Mouse (Mus musculus): ENCODE data around the gene Gm10961. TPM values are rescaled to one million over a fixed set of nuclear protein-coding genes. Genes with fewer than 3 reads are reported as not detected.

Gene Gm10961
- polyA plus RNA-seq (2012): not detected in 2 replicates

GRCm38 (mm10) chr3:107630682-107631522 lies at the start of gene Gm10961:
TSS of gene Gm10961 (plus strand) at chr3:107631322.
- TF ChIP-seq GATA1 (IDR thresholded peaks at IDR 0.05; ENCODE audit: low read length): no peak

- TF ChIP-seq GATA1 (IDR thresholded peaks at IDR 0.05; ENCODE audit: low read length): no peak
Observed at GRCm38 (mm10) chr3:107582130-107582874, 48.8 kb upstream of the Gm10961 start.

DNA sequence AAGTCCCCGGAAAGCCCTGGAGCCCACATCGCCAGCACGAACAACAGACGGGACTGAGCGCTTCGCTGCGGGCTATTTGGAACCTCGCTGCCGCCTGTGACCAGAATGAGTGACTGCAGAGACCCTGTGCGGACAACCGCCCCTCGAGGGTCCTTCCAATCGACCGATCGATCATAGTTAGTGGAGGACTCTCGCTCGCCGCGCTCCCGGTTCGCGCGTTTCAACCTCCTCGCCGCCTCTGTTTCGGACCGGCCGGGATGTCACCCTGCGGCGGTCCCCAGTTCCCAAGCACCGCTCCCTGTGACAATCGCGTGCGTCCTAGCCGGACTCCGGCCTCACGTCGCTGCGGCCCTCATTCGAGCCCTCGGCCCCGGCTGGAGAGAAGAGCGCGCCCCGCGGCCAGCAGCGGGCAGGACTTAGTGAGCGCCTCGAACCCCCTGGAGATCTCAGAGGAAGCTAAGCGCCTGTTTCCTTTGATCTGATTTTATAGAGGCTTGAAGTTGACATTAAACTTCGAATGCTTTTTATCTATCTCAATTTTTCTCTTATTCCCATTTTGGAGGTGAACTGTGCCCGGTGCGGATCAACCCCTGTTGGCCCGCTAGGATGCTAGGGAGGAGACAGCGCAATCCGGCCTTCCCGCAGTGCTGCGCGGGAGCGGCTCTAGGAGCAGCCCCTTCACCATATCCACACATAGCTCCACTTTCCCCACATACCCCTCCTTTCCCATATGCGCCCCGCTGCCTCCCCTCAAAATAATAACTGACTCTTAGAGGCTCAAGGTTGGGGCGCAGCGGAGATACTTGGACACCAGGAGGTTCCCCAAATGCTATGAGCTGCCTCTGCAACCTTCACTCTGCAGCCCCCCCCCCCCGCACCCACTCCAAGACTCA lies 48.0 kb upstream of the Gm10961 start:
- no peak for TF ChIP-seq GATA1 (IDR thresholded peaks at IDR 0.05; ENCODE audit: low read length)

DNA sequence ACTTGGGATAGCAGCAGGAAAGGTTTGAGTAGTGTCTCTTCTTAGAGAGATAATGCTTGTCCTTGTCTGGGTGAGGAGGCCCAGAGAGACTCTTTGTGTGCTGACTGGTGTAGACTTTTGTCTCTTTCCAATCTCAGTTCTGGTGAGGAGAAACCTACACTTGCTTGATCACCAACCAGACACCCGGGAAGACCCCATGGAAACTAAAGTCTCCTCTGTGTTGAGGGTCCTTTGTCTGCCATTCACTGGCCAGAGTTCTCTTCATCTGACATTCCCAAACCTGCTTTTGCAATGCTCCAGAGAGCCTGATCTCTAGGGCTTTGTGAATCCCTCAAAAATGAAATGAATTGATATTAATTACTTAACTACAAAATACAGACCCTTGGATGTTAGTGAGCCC lies 47.2 kb upstream of the Gm10961 start:
- TF ChIP-seq GATA1 (IDR thresholded peaks at IDR 0.05; ENCODE audit: low read length): no peak

DNA sequence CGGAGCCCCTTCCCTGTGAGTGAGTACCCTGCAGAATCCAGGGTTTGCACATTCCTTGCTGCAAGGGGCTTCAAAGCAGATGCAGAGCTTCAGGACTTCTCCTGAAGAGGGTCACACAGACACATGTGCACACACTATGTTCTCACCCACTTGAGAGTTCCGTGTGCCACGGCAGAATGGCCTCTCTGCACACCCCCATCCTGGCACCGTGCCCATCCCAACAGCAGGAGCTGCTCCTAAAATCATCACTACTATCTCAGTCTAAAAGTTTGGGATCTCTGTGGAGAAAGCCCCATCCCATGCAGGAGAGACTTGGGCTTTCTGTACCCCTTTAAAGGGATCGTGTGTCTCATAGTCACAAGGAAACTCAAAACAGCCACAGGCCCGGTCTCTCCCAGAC lies 44.6 kb upstream of the Gm10961 start:
- TF ChIP-seq GATA1 (IDR thresholded peaks at IDR 0.05; ENCODE audit: low read length): no peak

DNA sequence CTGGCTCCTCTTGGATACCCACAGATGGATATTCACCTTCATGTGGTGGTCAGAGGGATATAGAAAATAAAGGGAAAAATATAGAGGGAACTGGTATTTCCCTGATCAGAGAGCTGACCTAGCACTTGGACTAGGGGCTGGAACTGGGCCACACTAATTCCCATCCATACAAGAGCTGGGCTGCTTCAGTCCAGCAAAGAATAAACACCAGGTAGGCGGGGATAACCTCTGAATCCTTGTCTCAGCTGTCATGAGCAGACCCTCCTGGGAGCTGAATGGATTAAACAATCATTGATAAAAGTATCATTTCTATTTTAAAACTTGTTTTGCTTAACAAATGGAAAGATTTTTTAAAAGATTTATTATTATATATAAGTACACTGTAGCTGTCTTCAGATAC lies 39.5 kb upstream of the Gm10961 start:
- no peak for TF ChIP-seq GATA1 (IDR thresholded peaks at IDR 0.05; ENCODE audit: low read length)

- TF ChIP-seq GATA1 (IDR thresholded peaks at IDR 0.05; ENCODE audit: low read length): no peak
Observed at GRCm38 (mm10) chr3:107593632-107594031, 37.5 kb upstream of the Gm10961 start.

GRCm38 (mm10) chr3:107594662-107595263 lies 36.4 kb upstream of the Gm10961 start, which contains the start of gene Alx3:
TSS of gene Alx3 (plus strand) at chr3:107595031.
- TF ChIP-seq GATA1 (IDR thresholded peaks at IDR 0.05; ENCODE audit: low read length): no peak

- TF ChIP-seq GATA1 (IDR thresholded peaks at IDR 0.05; ENCODE audit: low read length): no peak
Observed at GRCm38 (mm10) chr3:107595264-107595937, 35.7 kb upstream of the Gm10961 start.

DNA sequence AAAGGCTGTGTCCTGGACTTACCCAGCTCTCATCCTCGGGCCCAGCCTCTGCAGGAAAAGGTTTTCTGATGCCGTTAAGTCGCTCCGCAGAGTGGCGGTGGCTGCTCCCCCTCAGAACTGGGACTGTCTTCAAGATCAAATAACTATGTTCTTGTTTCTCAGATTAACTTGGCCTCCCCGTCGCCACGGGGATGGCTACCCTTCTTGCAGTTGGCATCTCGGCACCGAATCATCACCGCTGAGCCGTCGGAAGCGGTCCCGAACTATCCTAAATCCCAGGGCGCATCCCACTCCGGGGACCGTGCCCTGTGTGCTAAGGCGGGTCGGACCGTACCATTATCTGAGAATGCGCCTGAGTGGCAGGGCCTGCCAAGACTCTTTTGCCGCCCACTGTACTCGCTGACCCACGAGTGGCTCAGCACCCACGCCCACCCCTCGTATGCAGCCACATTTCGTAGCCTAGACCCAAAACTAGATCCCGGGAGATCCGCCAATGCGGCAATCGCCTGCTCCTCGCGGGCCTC lies 35.1 kb upstream of the Gm10961 start:
- TF ChIP-seq GATA1 (IDR thresholded peaks at IDR 0.05; ENCODE audit: low read length): no peak

DNA sequence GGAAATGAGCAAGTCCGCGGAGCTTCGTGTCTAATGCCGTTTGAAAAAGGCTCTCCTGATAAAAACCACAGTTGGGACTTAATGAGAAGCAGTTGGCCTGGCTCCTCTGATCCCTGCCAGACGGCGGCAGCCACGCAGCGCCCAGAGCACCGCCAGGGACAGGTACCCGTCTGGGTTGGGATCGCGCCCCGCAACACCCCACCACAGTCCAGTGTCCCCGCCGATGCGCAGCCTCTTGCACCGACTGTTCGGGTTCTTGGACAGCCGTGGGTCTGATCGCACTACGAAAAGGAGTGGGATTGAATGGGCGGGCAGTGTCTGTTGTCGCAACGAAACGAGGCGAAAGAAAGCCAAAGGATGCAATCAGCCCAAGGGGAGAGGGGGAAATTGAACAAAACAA lies 34.6 kb upstream of the Gm10961 start:
- no peak for TF ChIP-seq GATA1 (IDR thresholded peaks at IDR 0.05; ENCODE audit: low read length)

- no peak for TF ChIP-seq GATA1 (IDR thresholded peaks at IDR 0.05; ENCODE audit: low read length)
Observed at GRCm38 (mm10) chr3:107597134-107597533, 34.0 kb upstream of the Gm10961 start.

- no peak for TF ChIP-seq GATA1 (IDR thresholded peaks at IDR 0.05; ENCODE audit: low read length)
Observed at GRCm38 (mm10) chr3:107597586-107598389, 33.3 kb upstream of the Gm10961 start.

GRCm38 (mm10) chr3:107600127-107600526 lies 31.0 kb upstream of the Gm10961 start:
- no peak for TF ChIP-seq GATA1 (IDR thresholded peaks at IDR 0.05; ENCODE audit: low read length)
